Mouse (Mus musculus) brain, embryonic 14.5 days (tissue): ENCODE results near the gene Celf2. TPM values are rescaled to one million over a fixed set of nuclear protein-coding genes. Genes with fewer than 3 reads are reported as not detected.

Experiments used
- DNase-seq: peaks from one replicate; pipeline ENCODE4 v3.0.0-alpha.2; 2011; ENCODE audit warnings: low read depth
- CTCF ChIP-seq: fragments of 200-500 bp; IDR thresholded peaks from 2 replicates; pipeline ENCODE4 v1.5.1; 2012; ENCODE audit warnings: inconsistent platforms, mild to moderate bottlenecking, moderate library complexity, borderline replicate concordance; ENCODE audit not compliant: insufficient read depth, insufficient read length; ENCODE audit errors: extremely low read depth
- POLR2A ChIP-seq: fragments of 200-500 bp; IDR thresholded peaks from 2 replicates; pipeline ENCODE4 v1.6.1; 2012; ENCODE audit warnings: mild to moderate bottlenecking, inconsistent platforms, borderline replicate concordance; ENCODE audit not compliant: poor library complexity, insufficient read depth, insufficient read length, severe bottlenecking; ENCODE audit errors: extremely low read depth
- polyA plus RNA-seq: library from polyadenylated mRNA; depleted of rRNA; stranded (reverse); fragments of >200 nt; gene quantifications from 2 replicates; pipeline ENCODE4 v1.2.3, GENCODE M21; 2012

The Celf2 gene
- polyA plus RNA-seq, 1 experiment = 161 TPM

DNA sequence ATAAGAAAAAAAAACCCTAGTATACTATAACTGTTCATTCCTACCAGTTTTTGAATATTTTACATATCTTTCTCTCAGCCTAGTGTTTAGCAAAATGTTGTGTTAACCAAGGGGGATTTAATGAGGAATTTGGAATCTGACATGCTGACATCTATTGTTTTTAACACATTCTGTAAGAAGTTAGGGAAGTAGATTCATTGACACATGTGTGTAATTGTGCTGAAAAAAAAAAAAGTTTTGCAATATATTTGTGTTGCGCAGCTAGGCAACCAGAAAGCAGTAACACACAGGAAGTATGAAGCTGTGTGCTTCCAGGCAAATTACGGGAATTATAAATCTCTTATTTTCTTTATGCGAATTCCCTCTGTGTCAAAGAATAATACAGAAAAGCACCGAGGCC, 453.0 kb downstream of the Celf2 start:
- peak; percentile 37 for DNase-seq
- no peak for TF ChIP-seq POLR2A
- no peak for TF ChIP-seq CTCF

DNA sequence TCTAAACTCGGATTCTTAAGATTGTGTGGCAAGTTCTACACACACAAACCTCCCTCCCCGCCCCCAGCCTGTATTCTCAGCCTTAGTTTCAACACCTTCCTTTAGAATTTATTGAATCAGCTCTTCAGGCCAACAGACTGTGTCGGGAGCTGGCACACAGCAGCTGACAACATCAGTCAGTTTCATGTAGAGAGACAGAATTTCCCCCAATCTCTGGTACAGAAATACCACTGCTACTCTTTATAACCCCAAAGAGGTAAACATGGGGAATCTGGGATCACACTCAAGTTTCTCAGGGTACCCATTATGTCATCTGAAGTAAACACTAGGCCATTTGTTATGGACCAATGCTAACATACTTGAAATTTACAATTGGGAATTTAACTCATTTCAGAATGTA, 453.4 kb downstream of the Celf2 start:
- TF ChIP-seq CTCF = no peak
- no peak for TF ChIP-seq POLR2A
- peak; percentile 74 for DNase-seq

DNA sequence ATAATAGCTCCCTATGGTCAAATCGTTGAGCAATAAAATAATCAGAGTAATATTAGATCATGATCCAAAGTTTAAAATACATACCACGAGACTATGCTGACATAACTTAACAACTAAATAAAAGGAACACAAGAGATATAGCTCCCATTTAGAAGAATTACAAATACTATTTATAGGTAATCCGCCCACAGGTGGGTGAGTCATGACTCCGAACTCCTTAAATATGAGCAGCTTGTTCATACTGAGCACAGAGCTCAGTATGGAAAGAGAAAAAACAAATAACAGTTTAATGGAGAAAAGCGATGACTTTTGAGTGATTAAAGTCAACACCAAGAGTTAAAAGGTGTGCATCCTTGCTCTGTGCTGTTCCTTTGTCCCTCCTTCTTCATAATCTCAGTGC, 458.3 kb downstream of the Celf2 start:
- TF ChIP-seq CTCF (no peak), POLR2A (no peak)
- no peak for DNase-seq

DNA sequence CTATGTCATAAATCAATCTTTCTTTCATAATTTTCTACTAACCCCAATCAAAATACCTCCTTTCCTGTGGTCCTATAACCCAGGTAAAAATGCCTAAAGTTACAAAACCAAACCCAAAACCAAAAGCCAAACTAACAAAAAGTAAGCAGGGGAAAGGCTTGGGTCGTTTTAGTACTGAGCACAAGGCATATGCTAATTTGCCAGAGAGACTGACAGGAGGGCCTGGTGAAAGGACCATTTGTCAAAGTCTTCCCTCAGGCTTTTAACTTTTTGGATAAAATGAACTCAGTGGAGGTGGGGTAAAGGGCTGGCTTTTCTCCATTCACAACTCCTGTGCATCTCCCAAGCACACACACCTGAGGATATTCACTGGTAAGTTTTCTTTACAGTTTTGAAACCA, 463.2 kb downstream of the Celf2 start:
- TF ChIP-seq POLR2A (no peak), CTCF (no peak)
- DNase-seq = peak; percentile 48

DNA sequence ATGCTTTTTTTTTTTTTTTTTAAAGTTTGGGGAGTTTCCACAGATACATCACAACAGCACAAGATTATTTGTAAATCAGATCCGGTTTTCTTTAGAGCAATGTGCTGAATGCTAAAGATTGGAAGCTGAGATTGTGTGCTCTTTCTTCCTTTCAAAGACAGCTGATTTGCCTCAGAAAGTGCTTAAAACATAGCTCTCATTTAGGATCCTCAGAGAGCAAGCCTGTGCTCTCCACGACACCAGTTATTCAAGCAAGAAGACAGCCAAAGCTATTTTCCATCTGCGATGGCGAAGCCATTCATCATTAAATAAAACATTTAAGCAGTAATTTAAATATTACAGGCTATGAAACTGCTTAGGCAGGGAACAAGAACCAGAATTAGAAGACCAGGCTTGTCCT, 463.8 kb downstream of the Celf2 start:
- TF ChIP-seq CTCF (no peak), POLR2A (no peak)

DNA sequence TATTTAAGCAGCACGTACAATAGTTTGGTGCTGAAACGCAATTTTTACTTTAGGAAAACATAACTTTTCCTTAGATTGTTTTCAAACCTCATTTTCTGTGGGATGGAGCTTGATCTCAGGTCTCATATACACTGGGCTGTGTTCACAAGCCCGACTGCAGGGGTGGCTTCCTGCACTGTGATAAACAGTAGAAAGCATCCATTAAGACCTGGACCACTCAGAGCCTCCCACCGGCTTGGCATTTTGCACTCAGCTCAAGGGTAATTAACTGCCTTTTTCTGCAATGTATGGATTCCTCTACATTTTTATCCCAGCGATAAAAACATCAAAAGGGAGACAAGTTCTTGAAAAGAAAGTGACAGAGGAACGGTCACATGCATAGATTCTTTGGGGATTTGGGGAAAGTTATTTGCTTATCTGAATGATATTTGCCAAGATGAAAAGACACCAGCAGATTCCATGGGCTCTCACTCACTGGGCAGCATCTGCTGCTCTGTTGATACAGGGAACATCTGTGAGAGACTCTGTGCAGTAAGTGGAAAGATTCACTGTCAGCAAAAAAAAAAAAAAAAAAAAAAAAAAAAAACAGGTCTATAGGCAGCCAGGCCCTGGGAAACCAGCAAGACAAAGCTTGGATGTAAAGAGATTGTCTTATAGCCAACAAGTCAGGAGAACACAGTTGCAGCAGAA, 465.4 kb downstream of the Celf2 start:
- TF ChIP-seq CTCF (no peak), POLR2A (no peak)
- peak; percentile 57 for DNase-seq

More for the DNA sequence above, 463.8 kb downstream of the Celf2 start:
- peak; percentile 70 for DNase-seq

DNA sequence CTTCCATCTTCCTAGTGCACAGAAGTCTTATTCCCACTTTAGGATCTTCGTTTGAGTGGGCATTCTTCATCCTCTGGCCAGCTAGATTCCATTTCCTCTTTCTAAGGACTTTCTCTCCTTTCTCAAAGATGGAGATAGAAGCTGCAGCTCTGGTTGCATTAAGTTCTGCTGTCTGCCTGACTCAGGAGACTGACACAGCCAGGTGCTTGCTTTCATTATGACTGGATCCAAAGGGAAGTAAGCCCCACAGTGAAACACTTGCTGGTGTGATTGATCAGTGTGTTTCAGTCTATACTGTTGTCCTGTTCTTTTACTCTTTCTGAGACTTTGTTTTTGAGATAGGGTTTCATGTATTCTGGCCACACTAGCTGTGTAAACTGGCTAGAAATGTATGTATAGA, 468.4 kb downstream of the Celf2 start:
- no peak for TF ChIP-seq POLR2A
- TF ChIP-seq CTCF = no peak
- no peak for DNase-seq

DNA sequence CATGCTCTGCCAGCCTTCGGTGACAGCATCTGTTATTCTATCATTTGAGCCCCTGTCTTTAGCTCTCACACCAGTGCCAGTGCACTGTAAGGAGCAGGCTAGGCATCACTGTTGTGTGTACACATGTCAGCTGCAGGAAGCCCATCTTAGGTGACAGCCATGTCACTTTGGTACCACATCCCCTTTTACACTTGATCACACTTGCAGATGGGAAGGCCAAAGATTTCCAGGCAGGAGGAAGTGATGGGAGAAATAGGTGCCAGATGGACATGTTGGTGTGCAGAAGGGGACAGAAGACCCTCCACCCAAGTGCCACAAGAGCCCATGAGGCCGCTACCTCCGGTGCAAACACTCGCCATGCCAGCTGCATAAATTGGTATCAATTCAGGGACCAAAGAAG, 470.4 kb downstream of the Celf2 start:
- TF ChIP-seq CTCF = no peak
- TF ChIP-seq POLR2A = no peak
- DNase-seq = peak; percentile 61

DNA sequence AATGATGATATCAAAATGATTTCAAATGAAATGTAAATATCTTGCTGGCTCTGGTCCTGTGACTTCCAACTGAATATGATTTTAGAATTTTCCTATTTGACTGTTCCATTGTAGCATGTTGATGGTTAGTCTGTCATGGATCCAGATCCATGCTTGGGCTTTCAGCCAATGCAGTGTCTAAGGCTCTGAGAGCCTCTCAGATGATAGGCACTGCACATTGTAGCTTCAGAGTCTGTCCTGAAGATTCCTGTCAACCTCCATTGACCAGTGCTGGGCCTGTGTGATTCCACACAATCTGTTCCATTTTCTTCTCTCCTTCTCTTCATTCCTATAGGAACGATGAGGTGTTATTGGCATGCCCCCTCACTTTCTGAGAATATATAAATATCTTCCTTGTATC, 478.0 kb downstream of the Celf2 start:
- DNase-seq = peak; percentile 39
- TF ChIP-seq POLR2A (no peak), CTCF (no peak)

DNA sequence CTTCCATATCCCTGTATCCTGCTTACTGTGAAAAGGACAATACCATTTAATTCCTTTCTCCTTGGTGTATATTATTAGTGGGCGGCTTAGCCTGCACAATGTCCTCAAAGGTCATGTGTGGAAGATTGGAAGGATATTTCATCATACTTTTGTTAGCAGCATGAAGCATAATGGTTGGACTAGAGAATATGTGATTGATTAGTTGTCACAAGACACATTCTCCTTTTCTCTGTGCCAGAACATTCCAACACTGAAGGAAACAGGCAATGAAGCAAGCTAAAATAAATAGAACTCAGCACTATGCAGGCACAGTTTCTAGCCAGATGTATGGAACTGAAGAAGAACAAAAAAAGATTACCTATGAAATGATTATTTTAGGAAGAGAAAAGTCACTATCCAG, 482.6 kb downstream of the Celf2 start:
- TF ChIP-seq CTCF = no peak
- no peak for TF ChIP-seq POLR2A
- no peak for DNase-seq

DNA sequence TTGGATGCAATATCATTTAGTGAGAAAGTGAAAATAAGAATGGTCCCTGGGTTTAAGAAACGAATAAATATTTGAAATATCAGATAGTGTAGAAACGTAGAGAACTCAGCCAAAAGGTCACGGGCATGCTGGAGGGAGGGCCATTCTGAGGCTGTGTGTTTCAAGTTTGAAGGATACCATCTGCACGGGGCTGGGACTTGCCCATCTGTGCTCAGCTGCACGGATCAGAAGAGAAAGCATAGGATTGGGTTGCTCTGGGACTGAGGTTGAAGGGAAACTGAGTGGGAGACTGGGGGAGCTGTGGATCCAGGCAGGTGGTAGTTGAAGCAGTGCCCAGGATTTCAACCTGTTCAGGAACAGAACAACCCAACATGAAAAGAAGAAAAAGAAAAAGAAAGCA, 483.8 kb downstream of the Celf2 start:
- no peak for TF ChIP-seq CTCF
- TF ChIP-seq POLR2A = no peak
- no peak for DNase-seq

DNA sequence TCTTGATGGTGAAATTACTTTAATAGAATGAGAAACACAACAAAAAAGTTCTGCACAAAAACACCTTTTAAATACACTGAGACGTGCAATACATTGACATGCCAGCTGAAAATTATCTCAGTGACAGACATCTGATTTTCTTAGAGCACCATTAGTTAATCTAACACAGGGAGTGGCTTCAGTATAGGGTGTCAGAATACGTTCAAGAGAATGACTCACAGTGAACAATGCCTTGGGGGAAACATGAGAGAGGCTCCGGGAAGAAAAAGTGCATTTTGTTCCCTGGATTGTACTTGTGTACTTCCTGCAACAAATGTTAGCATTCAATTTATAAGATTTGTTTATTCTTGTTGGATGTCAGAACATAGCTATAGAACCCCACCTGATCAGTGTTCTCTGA, 487.2 kb downstream of the Celf2 start:
- no peak for DNase-seq
- TF ChIP-seq POLR2A (no peak), CTCF (no peak)
